Mouse (Mus musculus): Measurements from ENCODE around the gene Klhl20.
"Not testable (repeated sequence)": the region's sequence is repeated elsewhere in the genome, so short reads cannot be mapped to it uniquely, and the experiment has no call there.

The Klhl20 gene

GRCm38 (mm10) chr1:161130726-161131664, at the start of gene Klhl20:
TSS of gene Klhl20 (minus strand) at chr1:161131511.
- peak; percentile 95 to 97 for DNase-seq (ENCODE audit: low spot score in 2 of 2)

- peak; percentile 32 to 47 for DNase-seq (ENCODE audit: low spot score in 2 of 2)
Observed at GRCm38 (mm10) chr1:161180674-161181073, 49.4 kb upstream of the Klhl20 start.

- DNase-seq (ENCODE audit: low spot score in 2 of 2) = peak; percentile 63 to 68
Observed at GRCm38 (mm10) chr1:161170651-161171050, 39.3 kb upstream of the Klhl20 start.

GRCm38 (mm10) chr1:161160266-161160665, 29.0 kb upstream of the Klhl20 start:
- no peak for DNase-seq (ENCODE audit: low spot score in 2 of 2)

- no peak for DNase-seq (ENCODE audit: low spot score in 2 of 2)
Observed at GRCm38 (mm10) chr1:161159214-161159613, 27.9 kb upstream of the Klhl20 start, which contains the start of gene Tex50. TSS of gene Tex50 (minus strand) at chr1:161159314.

- no peak for DNase-seq (ENCODE audit: low spot score in 2 of 2)
Observed at GRCm38 (mm10) chr1:161156546-161156945, 25.2 kb upstream of the Klhl20 start.

- no peak for DNase-seq (ENCODE audit: low spot score in 2 of 2)
Observed at GRCm38 (mm10) chr1:161151098-161151497, 19.8 kb upstream of the Klhl20 start.

- DNase-seq (ENCODE audit: low spot score in 2 of 2) = no peak
Observed at GRCm38 (mm10) chr1:161147888-161148287, 16.6 kb upstream of the Klhl20 start.

- not testable (repeated sequence) for DNase-seq (ENCODE audit: low spot score in 2 of 2)
Observed at GRCm38 (mm10) chr1:161145611-161146010, 14.3 kb upstream of the Klhl20 start.

- peak; percentile 14 to 20 for DNase-seq (ENCODE audit: low spot score in 2 of 2)
Observed at GRCm38 (mm10) chr1:161143216-161143615, 11.9 kb upstream of the Klhl20 start.

- peak; percentile 66 to 78 for DNase-seq (ENCODE audit: low spot score in 2 of 2)
Observed at GRCm38 (mm10) chr1:161142531-161143159, 11.3 kb upstream of the Klhl20 start, which contains the start of gene Ankrd45. TSS of gene Ankrd45 (plus strand) at chr1:161142691.

GRCm38 (mm10) chr1:161140026-161140762, 8.9 kb upstream of the Klhl20 start:
- DNase-seq (ENCODE audit: low spot score in 2 of 2) = no peak

- no peak for DNase-seq (ENCODE audit: low spot score in 2 of 2)
Observed at GRCm38 (mm10) chr1:161139496-161139895, 8.2 kb upstream of the Klhl20 start.

- DNase-seq (ENCODE audit: low spot score in 2 of 2) = no peak
Observed at GRCm38 (mm10) chr1:161126461-161126860, 4.8 kb downstream of the Klhl20 start.

- no peak for DNase-seq (ENCODE audit: low spot score in 2 of 2)
Observed at GRCm38 (mm10) chr1:161122661-161123418, 8.5 kb downstream of the Klhl20 start.

GRCm38 (mm10) chr1:161114591-161114990, 16.7 kb downstream of the Klhl20 start:
- no peak for DNase-seq (ENCODE audit: low spot score in 2 of 2)

GRCm38 (mm10) chr1:161109216-161109615, 22.1 kb downstream of the Klhl20 start:
- no peak for DNase-seq (ENCODE audit: low spot score in 2 of 2)

- no peak for DNase-seq (ENCODE audit: low spot score in 2 of 2)
Observed at GRCm38 (mm10) chr1:161103842-161104241, 27.5 kb downstream of the Klhl20 start.

- no peak for DNase-seq (ENCODE audit: low spot score in 2 of 2)
Observed at GRCm38 (mm10) chr1:161099721-161100405, 31.4 kb downstream of the Klhl20 start.

- DNase-seq (ENCODE audit: low spot score in 2 of 2) = no peak
Observed at GRCm38 (mm10) chr1:161077243-161077642, 54.1 kb downstream of the Klhl20 start.

- DNase-seq (ENCODE audit: low spot score in 2 of 2) = no peak
Observed at GRCm38 (mm10) chr1:161076238-161076637, 55.1 kb downstream of the Klhl20 start.
